Mouse (Mus musculus) intestine, embryonic 14.5 days (tissue): ENCODE measurements around the gene Tmem147. TPM values are rescaled to one million over a fixed set of nuclear protein-coding genes. Genes with fewer than 3 reads are reported as not detected.

ENCODE experiments used
- ATAC-seq: fragments of 200-750 bp; cut with Nextera tagmentation; replicated peaks from 2 replicates; pipeline ENCODE4 v1.8.0; 2017; ENCODE audit warnings: low read depth, moderate number of reproducible peaks, moderate TSS enrichment, moderate library complexity; ENCODE audit not compliant: low FRiP score, low TSS enrichment
- DNase-seq: peaks from one replicate; pipeline ENCODE4 v3.0.0-alpha.2; 2018; ENCODE audit warnings: low spot score
- H3K27ac ChIP-seq: fragments of 300-500 bp; sonication (generic); 2 replicates; pipeline ENCODE4 v1.5.1; 2014; ENCODE audit warnings: low read depth, mild to moderate bottlenecking, control low read depth
- H3K27me3 ChIP-seq: fragments of 300-500 bp; sonication (generic); replicated peaks from 2 replicates; pipeline ENCODE4 v1.6.1; 2014; ENCODE audit warnings: low read length, control low read depth; ENCODE audit not compliant: control insufficient read depth, insufficient read depth
- H3K36me3 ChIP-seq: fragments of 300-500 bp; sonication (generic); 2 replicates; pipeline ENCODE4 v1.6.1; 2014; ENCODE audit warnings: low read length, control low read depth; ENCODE audit not compliant: control insufficient read depth, insufficient read depth
- H3K4me1 ChIP-seq: fragments of 300-500 bp; sonication (generic); replicated peaks from 2 replicates; pipeline ENCODE4 v1.6.1; 2014; ENCODE audit warnings: low read length, control low read depth, mixed read lengths; ENCODE audit not compliant: control insufficient read depth, insufficient read depth
- H3K4me2 ChIP-seq: fragments of 300-500 bp; sonication (generic); 2 replicates; pipeline ENCODE4 v1.6.1; 2014; ENCODE audit warnings: low read length
- H3K4me3 ChIP-seq: fragments of 300-500 bp; sonication (generic); 2 replicates; pipeline ENCODE4 v1.5.1; 2014; ENCODE audit warnings: low read depth, low read length, control low read depth, mixed read lengths
- H3K9ac ChIP-seq: fragments of 300-500 bp; sonication (generic); 2 replicates; pipeline ENCODE4 v1.6.1; 2014; ENCODE audit warnings: mild to moderate bottlenecking, low read length
- H3K9me3 ChIP-seq: fragments of 300-500 bp; sonication (generic); 2 replicates; pipeline ENCODE4 v1.6.1; 2016; ENCODE audit warnings: low read length, control low read depth; ENCODE audit not compliant: control insufficient read depth
- WGBS: fragments of 180-500 bp; shearing (Covaris S2); extraction: QIAGEN DNeasy Blood & Tissue Kit; methylation state at CpG from one replicate; pipeline ENCODE4 v1.1.7; 2014; 5-methylcytosine and 5-hydroxymethylcytosine counted together
- polyA plus RNA-seq: library from polyadenylated mRNA; unstranded; fragments of >200 nt; fragmentation: Nextera tagmentation; extraction: Ambion mirVana; gene quantifications from 2 replicates; pipeline ENCODE4 v1.2.1, GENCODE M21; 2014

Gene Tmem147
- polyA plus RNA-seq, 1 experiment from 2014 or later = 238 TPM

DNA sequence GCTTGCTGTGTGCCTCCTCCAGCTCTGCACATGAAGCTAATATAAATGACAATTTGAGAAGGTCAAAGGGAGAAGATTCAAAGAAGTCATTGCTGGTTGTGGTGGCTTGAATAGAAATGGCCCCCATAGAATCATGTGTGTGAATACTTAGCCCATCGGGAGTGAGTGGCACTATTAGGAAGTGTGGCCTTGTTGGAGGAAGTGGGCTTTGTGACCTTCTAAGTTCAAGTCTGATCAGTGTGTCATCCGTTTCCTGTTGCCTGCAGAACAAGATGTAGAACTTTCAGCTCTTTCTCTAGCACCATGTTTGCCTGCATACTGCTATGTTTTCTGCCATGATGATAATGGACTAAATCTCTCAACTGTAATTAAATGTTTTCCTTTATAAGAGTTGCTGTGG, 45.9 kb downstream of the Tmem147 start:
- H3K9me3 ChIP-seq = peaks cover 2% of the 10 kb centered on the region; the same call in 1 of the 2 replicates
- H3K4me1 ChIP-seq = no peaks in the 10 kb centered on the region
- H3K4me3 ChIP-seq = no peak overlapping the region
- 77% methylated on average over 2 of the region's 2 CpGs for WGBS
- peaks cover 15% of the 10 kb centered on the region for H3K27me3 ChIP-seq
- no peak overlapping the region for H3K9ac ChIP-seq
- DNase-seq = no peak
- no peak overlapping the region for H3K4me2 ChIP-seq
- no peaks in the 10 kb centered on the region for H3K36me3 ChIP-seq
- no peak for ATAC-seq
- H3K27ac ChIP-seq = no peak overlapping the region

DNA sequence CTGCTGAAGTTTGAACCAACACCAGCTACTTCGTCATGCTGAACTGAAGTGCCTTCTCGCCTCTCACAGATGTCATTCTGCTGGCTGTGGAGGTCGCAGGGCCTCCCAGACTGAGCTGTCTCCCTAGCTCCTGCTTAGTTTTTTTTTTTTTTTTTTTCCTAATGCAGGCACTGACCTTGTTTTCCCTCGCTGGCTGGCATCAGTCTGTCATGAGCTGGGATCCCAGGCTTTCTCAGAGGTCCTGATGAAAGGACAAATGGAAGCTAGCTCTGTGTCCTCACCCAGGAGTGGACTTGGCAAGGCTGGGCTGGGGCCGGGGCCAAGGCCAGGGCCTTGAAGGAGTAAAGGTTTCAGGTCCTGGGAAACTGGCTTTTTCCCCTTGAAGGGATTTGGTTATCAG, 47.4 kb downstream of the Tmem147 start:
- H3K27me3 ChIP-seq = 0 out of 2 replicates have a peak, but pooled peaks cover under 1% of the 10 kb centered on the region
- WGBS = 54% methylated on average over 5 of the region's 5 CpGs
- H3K36me3 ChIP-seq = no peaks in the 10 kb centered on the region
- no peak overlapping the region for H3K4me2 ChIP-seq
- no peak overlapping the region for H3K27ac ChIP-seq
- DNase-seq (no peak), ATAC-seq (no peak)
- H3K9me3 ChIP-seq = peaks cover 3% of the 10 kb centered on the region; the same call in 1 of the 2 replicates
- H3K4me1 ChIP-seq = no peaks in the 10 kb centered on the region
- no peak overlapping the region for H3K4me3 ChIP-seq
- H3K9ac ChIP-seq = no peak overlapping the region

DNA sequence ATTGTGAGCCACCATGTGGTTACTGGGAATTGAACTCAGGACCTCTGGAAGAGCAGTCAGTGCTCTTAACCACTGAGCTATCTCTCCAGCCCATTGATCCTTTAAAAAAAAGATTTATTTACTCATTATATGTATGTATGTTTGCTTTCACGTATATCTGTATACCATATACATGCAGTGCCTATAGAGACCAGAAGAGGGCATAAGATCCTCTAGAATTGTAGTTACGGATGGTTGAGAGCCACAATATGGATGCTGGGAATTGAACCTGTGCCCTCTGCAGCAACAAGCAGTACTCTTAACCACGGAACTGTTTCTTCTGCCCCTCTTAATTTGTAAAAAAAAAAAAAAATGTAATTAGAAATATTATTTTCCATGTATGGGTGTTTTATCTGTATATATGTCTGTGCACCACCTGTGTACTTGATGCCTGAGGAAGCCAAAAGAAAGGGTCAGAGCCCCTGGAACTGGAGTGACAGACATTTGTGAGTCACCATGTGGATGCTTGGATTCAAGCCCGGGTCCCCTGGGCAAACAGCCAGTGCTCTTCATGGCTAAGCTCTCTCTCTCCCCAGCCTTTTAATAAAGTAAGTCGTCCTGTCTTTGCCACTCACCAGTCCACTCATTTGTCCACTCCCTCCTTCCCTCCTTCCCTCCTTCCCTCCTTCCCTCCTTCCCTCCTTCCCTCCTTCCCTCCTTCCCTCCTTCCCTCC, 50.9 kb downstream of the Tmem147 start:
- Histone ChIP-seq H3K36me3 (no peaks in the 10 kb centered on the region), H3K4me1 (no peaks in the 10 kb centered on the region), H3K4me3 (no peak overlapping the region), H3K27me3 (no peaks in the 10 kb centered on the region), H3K9me3 (peaks cover 3% of the 10 kb centered on the region; the same call in 1 of the 2 replicates), H3K27ac (no peak overlapping the region), H3K4me2 (no peak overlapping the region), H3K9ac (no peak overlapping the region)
- DNase-seq (no peak), ATAC-seq (no peak)
- WGBS = 66% methylated on average over 5 of the region's 5 CpGs

Other genes with a start within 250 kb of the Tmem147 start
- 1.3 TPM in 2 replicates for gene Prodh2, start 235.9 kb downstream of the Tmem147 start, polyA plus RNA-seq
- 10.7 and 11.9 TPM in 2 replicates for gene Arhgap33, start 194.5 kb downstream of the Tmem147 start, polyA plus RNA-seq
- gene Hspb6, start 177.4 kb downstream of the Tmem147 start, polyA plus RNA-seq = 45.0 and 48.5 TPM in 2 replicates
- 15.2 and 15.7 TPM in 2 replicates for gene Proser3, start 177.2 kb downstream of the Tmem147 start, polyA plus RNA-seq
- gene Lin37, start 169.7 kb downstream of the Tmem147 start, polyA plus RNA-seq = 36.9 and 38.5 TPM in 2 replicates
- 92.3 and 94.5 TPM in 2 replicates for gene U2af1l4, start 166.2 kb downstream of the Tmem147 start, polyA plus RNA-seq
- gene Gm49396, start 166.2 kb downstream of the Tmem147 start, polyA plus RNA-seq = 7.7 and 9.1 TPM in 2 replicates
- 119 and 125 TPM in 2 replicates for gene Psenen, start 165.9 kb downstream of the Tmem147 start, polyA plus RNA-seq
- gene Igflr1, start 164.1 kb downstream of the Tmem147 start, polyA plus RNA-seq = 3.3 and 3.5 TPM in 2 replicates
- 12.8 and 13.0 TPM in 2 replicates for gene Kmt2b, start 140.8 kb downstream of the Tmem147 start, polyA plus RNA-seq
- gene Zbtb32, start 130.6 kb downstream of the Tmem147 start, polyA plus RNA-seq = 0.81 and 0.83 TPM in 2 replicates
- gene Upk1a, start 116.7 kb downstream of the Tmem147 start, polyA plus RNA-seq = 12.1 and 15.3 TPM in 2 replicates
- 1,084 and 1,229 TPM in 2 replicates for gene Cox6b1, start 103.4 kb downstream of the Tmem147 start, polyA plus RNA-seq
- not detected in 2 replicates for gene Etv2, start 93.7 kb downstream of the Tmem147 start, polyA plus RNA-seq
- gene Rbm42, start 79.2 kb downstream of the Tmem147 start, polyA plus RNA-seq = 96.4 and 101 TPM in 2 replicates
- gene Haus5, start 64.5 kb downstream of the Tmem147 start, polyA plus RNA-seq = 48.7 and 49.5 TPM in 2 replicates
- not detected in 2 replicates for gene Pmis2, start 57.9 kb downstream of the Tmem147 start, polyA plus RNA-seq
- gene 2200002J24Rik, start 30.6 kb downstream of the Tmem147 start, polyA plus RNA-seq = 1.4 TPM in 2 replicates
- 1.0 and 2.2 TPM in 2 replicates for gene Atp4a, start 17.3 kb downstream of the Tmem147 start, polyA plus RNA-seq
- 0.51 TPM in 1 of 2 replicates, not detected in the other for gene Gapdhs, start 14.1 kb upstream of the Tmem147 start, polyA plus RNA-seq
- gene Sbsn, start 21.9 kb upstream of the Tmem147 start, polyA plus RNA-seq = 1.5 and 2.7 TPM in 2 replicates
- 0.61 and 1.3 TPM in 2 replicates for gene Dmkn, start 34.2 kb upstream of the Tmem147 start, polyA plus RNA-seq
- 0.80 and 0.86 TPM in 2 replicates for gene Krtdap, start 58.4 kb upstream of the Tmem147 start, polyA plus RNA-seq
- 2.4 and 5.9 TPM in 2 replicates for gene Ffar2, start 94.2 kb upstream of the Tmem147 start, polyA plus RNA-seq
- gene Ffar3, start 126.6 kb upstream of the Tmem147 start, polyA plus RNA-seq = 0.32 and 0.39 TPM in 2 replicates
- 0.14 TPM in 1 of 2 replicates, not detected in the other for gene Ffar1, start 132.0 kb upstream of the Tmem147 start, polyA plus RNA-seq
- gene Cd22, start 150.8 kb upstream of the Tmem147 start, polyA plus RNA-seq = 0.12 TPM in 1 of 2 replicates, not detected in the other
- 0.22 and 0.35 TPM in 2 replicates for gene Mag, start 185.3 kb upstream of the Tmem147 start, polyA plus RNA-seq
- gene Hamp2, start 195.1 kb upstream of the Tmem147 start, polyA plus RNA-seq = not detected in 2 replicates
- not detected in 2 replicates for gene Hamp, start 214.5 kb upstream of the Tmem147 start, polyA plus RNA-seq
- gene Usf2, start 227.3 kb upstream of the Tmem147 start, polyA plus RNA-seq = 22.3 and 22.7 TPM in 2 replicates
- gene Lsr, start 243.9 kb upstream of the Tmem147 start, polyA plus RNA-seq = 123 and 135 TPM in 2 replicates
- 7.1 and 9.4 TPM in 2 replicates for gene Fam187b, start 244.2 kb upstream of the Tmem147 start, polyA plus RNA-seq